In genomic region chr5:35531586-35531985, GRCm38 (mm10) we compare ENCODE assay signal across 9 mouse cellular contexts. TPM values are rescaled to one million over a fixed set of nuclear protein-coding genes. Genes with fewer than 3 reads are reported as not detected.
DNase-seq lines count a peak whose midpoint lies in the region; ATAC-seq and TF ChIP-seq lines count a peak whose summit lies in the region.
"Had no signal": no experiment of that assay in that cellular context is flagged by ENCODE, and none has a peak within 500 bp of the region (broad histone marks: within the 10 kb centered on the region; RNA-seq: fewer than 3 reads in every experiment).

No protein-coding gene starts in this region.

- no peak for TF ChIP-seq POLR2A in CH12.LX (IDR thresholded peaks at IDR 0.05; ENCODE audit: low read depth, low read length)

- no peak overlapping the region for H3K4me3 ChIP-seq in heart, postnatal 0 days (ENCODE audit: low read depth, low read length)
- no peak overlapping the region for H3K4me3 ChIP-seq in CH12.LX (replicated peaks in 1 of 3; ENCODE audit: low read depth in 2 of 3, low read length in 2 of 3, poor library complexity in 1 of 3)
- no peak overlapping the region for H3K4me3 ChIP-seq in layer of hippocampus, adult 2 months
- H3K4me3 ChIP-seq: hindbrain, embryonic 15.5 days had no signal

- no peak overlapping the region for H3K27ac ChIP-seq in heart, postnatal 0 days (ENCODE audit: low read depth)
- H3K27ac ChIP-seq in CH12.LX (ENCODE audit: insufficient read depth, low read depth), result no peak overlapping the region
- H3K27ac ChIP-seq in layer of hippocampus, adult 2 months, result no peak overlapping the region
- H3K27ac ChIP-seq: hindbrain, embryonic 15.5 days had no signal

- H3K9me3 ChIP-seq in heart, postnatal 0 days (replicated peaks; ENCODE audit: control insufficient read depth, low read length), result no peaks in the 10 kb centered on the region
- H3K9me3 ChIP-seq in CH12.LX (replicated peaks; ENCODE audit: low read length), result peaks cover 6% of the 10 kb centered on the region
- H3K9me3 ChIP-seq: hindbrain, embryonic 15.5 days had no signal

- 0 out of 2 replicates have a peak, but pooled peaks have one; percentile 36 for ATAC-seq in heart, postnatal 0 days (ENCODE audit: insufficient read depth, low read depth)

- no peak overlapping the region for H3K4me2 ChIP-seq in heart, postnatal 0 days (ENCODE audit: low read depth, low read length)
- no peak overlapping the region for H3K4me2 ChIP-seq in CH12.LX (ENCODE audit: insufficient read depth, low read depth, poor library complexity, severe bottlenecking)
- H3K4me2 ChIP-seq: hindbrain, embryonic 15.5 days had no signal

- dilution Hi-C loops in CH12.LX (cut with MboI; ENCODE audit: extremely low pct_ligation_motif_present, extremely low pct_unique_long_range_greater_than_20kb, low sequenced_read_pairs), result no loop called here

- TF ChIP-seq RAD21 in CH12.LX (IDR thresholded peaks at IDR 0.05; ENCODE audit: low read depth, low read length), result no peak

- no peaks in the 10 kb centered on the region for H3K36me3 ChIP-seq in heart, postnatal 0 days (replicated peaks; ENCODE audit: control insufficient read depth, insufficient read depth, low read length)
- no peaks in the 10 kb centered on the region for H3K36me3 ChIP-seq in CH12.LX (replicated peaks in 1 of 2; ENCODE audit: control insufficient read depth in 1 of 2, insufficient read depth in 1 of 2, low read length in 1 of 2)
- H3K36me3 ChIP-seq: hindbrain, embryonic 15.5 days had no signal

- 15% methylated on average over 10 of the region's 10 CpGs for WGBS in heart, postnatal 0 days

- no peaks in the 10 kb centered on the region for H3K4me1 ChIP-seq in heart, postnatal 0 days (ENCODE audit: control insufficient read depth, insufficient read depth)
- H3K4me1 ChIP-seq in CH12.LX (ENCODE audit: control insufficient read depth in 1 of 2, insufficient read depth in 2 of 2), result no peaks in the 10 kb centered on the region; a peak in 1 of 4 replicates

- no peak for TF ChIP-seq EP300 in heart, postnatal 0 days (IDR thresholded peaks at IDR 0.05; ENCODE audit: low read depth)
- no peak for TF ChIP-seq EP300 in CH12.LX (IDR thresholded peaks at IDR 0.05; ENCODE audit: low read length)

- no peaks in the 10 kb centered on the region for H3K79me2 ChIP-seq in CH12.LX (replicated peaks; ENCODE audit: control insufficient read depth, extremely low read depth, insufficient read depth, poor library complexity, severe bottlenecking)

- no peak overlapping the region for H3K9ac ChIP-seq in heart, postnatal 0 days (replicated peaks; ENCODE audit: low read depth, low read length)
- H3K9ac ChIP-seq in CH12.LX (ENCODE audit: insufficient read depth, low read depth), result no peak overlapping the region
- H3K9ac ChIP-seq: hindbrain, embryonic 15.5 days had no signal

- H3K27me3 ChIP-seq in heart, postnatal 0 days (ENCODE audit: control insufficient read depth, insufficient read depth, low read length), result peaks cover 8% of the 10 kb centered on the region
- peaks cover 52% of the 10 kb centered on the region for H3K27me3 ChIP-seq in CH12.LX (replicated peaks)
- H3K27me3 ChIP-seq: hindbrain, embryonic 15.5 days had no signal

- TF ChIP-seq CTCF in heart, postnatal 0 days (IDR thresholded peaks at IDR 0.05; ENCODE audit: low read depth), result no peak
- no peak for TF ChIP-seq CTCF in CH12.LX (conservative IDR thresholded peaks at IDR 0.05 in 1 of 2, IDR thresholded peaks at IDR 0.05 in 1 of 2; ENCODE audit: low read depth in 2 of 2, low read length in 2 of 2)
- TF ChIP-seq CTCF in layer of hippocampus, adult 2 months (conservative IDR thresholded peaks at IDR 0.05), result no peak

- in situ Hi-C loops in CH12.LX (cut with MboI; ENCODE audit: low pct_ligation_motif_present, low pct_unique_long_range_greater_than_20kb, low sequenced_read_pairs), result no loop called here

- DNase-seq in heart, postnatal 0 days (ENCODE audit: low spot score), result peak; percentile 47
- DNase-seq in heart, adult 11 months, result no peak
- DNase-seq in CH12.LX (ENCODE audit: extremely low read depth), result peak; percentile 12
- peak; percentile 67 for DNase-seq in forelimb bud, embryonic 11.5 days (ENCODE audit: low read depth, low spot score)
- DNase-seq in lung, postnatal 14 days, result peak; percentile 51
- no peak for DNase-seq in layer of hippocampus, adult 2 months (ENCODE audit: low spot score in 2 of 2)
- DNase-seq in right cerebral cortex, postnatal 14 days, result no peak
- DNase-seq in left cerebral cortex, adult 9 months (ENCODE audit: low spot score in 2 of 2), result no peak

TF ChIP-seq in CH12.LX, 34 proteins besides CTCF, POLR2A, EP300 and RAD21:
- TF ChIP-seq ZMIZ1 (IDR thresholded peaks at IDR 0.05; ENCODE audit: low read depth, low read length) (no peak), ZC3H11A (IDR thresholded peaks at IDR 0.05; ENCODE audit: low read depth, low read length) (no peak), SIN3A (IDR thresholded peaks at IDR 0.05; ENCODE audit: low read length) (no peak; the same call in 1 of the 2 replicates), RCOR1 (conservative IDR thresholded peaks at IDR 0.05; ENCODE audit: low read depth, low read length) (no peak), ELF1 (IDR thresholded peaks at IDR 0.05; ENCODE audit: low read depth, low read length) (no peak), ZKSCAN1 (IDR thresholded peaks at IDR 0.05; ENCODE audit: borderline replicate concordance, low read depth, low read length) (no peak), JUN (IDR thresholded peaks at IDR 0.05; ENCODE audit: insufficient read depth, low read depth, low read length) (no peak), UBTF (IDR thresholded peaks at IDR 0.05; ENCODE audit: low read depth, low read length) (no peak), HCFC1 (IDR thresholded peaks at IDR 0.05; ENCODE audit: low read depth, low read length) (no peak)

RNA-seq across cellular contexts. Expression of gene Cpz, which starts 6.1 kb away (rescaled TPM):
- 6.8 and 39.5 TPM in 2 replicates for total RNA-seq in heart, postnatal 0 days (2014; rRNA removed; ENCODE audit: low replicate concordance)
- polyA plus RNA-seq in heart, postnatal 0 days (2015; fragmentation: Nextera tagmentation; extraction: Ambion mirVana), result 3.6 and 3.8 TPM in 2 replicates
- total RNA-seq in CH12.LX (2012; rRNA removed), result not detected in 2 replicates
- not detected in 2 replicates for total RNA-seq in CH12.LX (2014; rRNA removed)
- polyA plus RNA-seq in CH12.LX (2012; ENCODE audit: insufficient read length, low read depth), result not detected in 2 replicates
- not detected for total RNA-seq in layer of hippocampus, adult 2 months (2021)

RNA-seq across cellular contexts. Expression of gene Trmt44, which starts 43.3 kb away (rescaled TPM):
- 7.3 and 8.1 TPM in 2 replicates for total RNA-seq in heart, postnatal 0 days (2014; rRNA removed; ENCODE audit: low replicate concordance)
- polyA plus RNA-seq in heart, postnatal 0 days (2015; fragmentation: Nextera tagmentation; extraction: Ambion mirVana), result 2.4 and 2.6 TPM in 2 replicates
- total RNA-seq in CH12.LX (2012; rRNA removed) (7.9 and 10.3 TPM in 2 replicates), CH12.LX (2014; rRNA removed) (6.5 and 7.3 TPM in 2 replicates)
- 7.5 and 8.4 TPM in 2 replicates for polyA plus RNA-seq in CH12.LX (2012; ENCODE audit: insufficient read length, low read depth)
- total RNA-seq in layer of hippocampus, adult 2 months (2021), result 1 to 10 TPM; 8.4 to 8.5 TPM

RNA-seq across cellular contexts. Expression of gene Acox3, which starts 51.3 kb away (rescaled TPM):
- total RNA-seq in heart, postnatal 0 days (2014; rRNA removed; ENCODE audit: low replicate concordance), result 26.8 and 31.2 TPM in 2 replicates
- polyA plus RNA-seq in heart, postnatal 0 days (2015; fragmentation: Nextera tagmentation; extraction: Ambion mirVana), result 11.9 and 13.4 TPM in 2 replicates
- total RNA-seq in CH12.LX (2012; rRNA removed) (21.2 and 22.3 TPM in 2 replicates), CH12.LX (2014; rRNA removed) (9.4 and 11.5 TPM in 2 replicates)
- polyA plus RNA-seq in CH12.LX (2012; ENCODE audit: insufficient read length, low read depth), result 32.3 and 34.3 TPM in 2 replicates
- total RNA-seq in layer of hippocampus, adult 2 months (2021), result 10 to 100 TPM; 24.6 to 34.6 TPM

Comparison
In these comparisons a context has a peak if more than half of its experiments do, and no peak if none do; other contexts are left out.
1. DNase-seq: peak in heart, postnatal 0 days (single experiment), CH12.LX (single experiment), forelimb bud, embryonic 11.5 days (single experiment) and lung, postnatal 14 days (single experiment); none in heart, adult 11 months (single experiment), layer of hippocampus, adult 2 months (0 of 2), right cerebral cortex, postnatal 14 days (single experiment) and left cerebral cortex, adult 9 months (0 of 2).